Mouse (Mus musculus) liver, embryonic 13.5 days (tissue): ENCODE measurements around the gene St6galnac3. TPM values are rescaled to one million over a fixed set of nuclear protein-coding genes. Genes with fewer than 3 reads are reported as not detected.

Source experiments
- ATAC-seq: fragments of 200-750 bp; cut with Nextera tagmentation; 2 replicates; pipeline ENCODE4 v1.8.0; 2017; ENCODE audit warnings: low read depth, mild to moderate bottlenecking, moderate number of reproducible peaks, moderate library complexity
- DNase-seq: peaks from one replicate; pipeline ENCODE4 v3.0.0; 2022
- H3K27ac ChIP-seq: fragments of 300-500 bp; sonication (generic); 2 replicates; pipeline ENCODE4 v1.5.1; 2015; ENCODE audit warnings: moderate library complexity, mild to moderate bottlenecking, inconsistent platforms
- H3K27me3 ChIP-seq: fragments of 300-500 bp; sonication (generic); 2 replicates; pipeline ENCODE4 v1.6.1; 2015; ENCODE audit warnings: mild to moderate bottlenecking, inconsistent platforms
- H3K36me3 ChIP-seq: fragments of 300-500 bp; sonication (generic); 2 replicates; pipeline ENCODE4 v1.6.1; 2015; ENCODE audit warnings: mild to moderate bottlenecking, inconsistent platforms
- H3K4me1 ChIP-seq: fragments of 300-500 bp; sonication (generic); replicated peaks from 2 replicates; pipeline ENCODE4 v1.6.1; 2015; ENCODE audit warnings: inconsistent platforms
- H3K4me2 ChIP-seq: fragments of 300-500 bp; sonication (generic); 2 replicates; pipeline ENCODE4 v1.6.1; 2015; ENCODE audit warnings: inconsistent platforms, mild to moderate bottlenecking, moderate library complexity
- H3K4me3 ChIP-seq: fragments of 300-500 bp; sonication (generic); replicated peaks from 2 replicates; pipeline ENCODE4 v1.5.1; 2015; ENCODE audit warnings: mild to moderate bottlenecking, inconsistent platforms
- H3K9ac ChIP-seq: fragments of 300-500 bp; sonication (generic); 2 replicates; pipeline ENCODE4 v1.6.1; 2015; ENCODE audit warnings: mild to moderate bottlenecking, inconsistent platforms
- H3K9me3 ChIP-seq: fragments of 300-500 bp; sonication (generic); replicated peaks from 2 replicates; pipeline ENCODE4 v1.6.1; 2016; ENCODE audit warnings: inconsistent platforms
- WGBS: fragments of 180-500 bp; shearing (Covaris S2); methylation state at CpG from one replicate; pipeline ENCODE4 v1.1.7; 2015; ENCODE audit not compliant: insufficient replicate concordance; 5-methylcytosine and 5-hydroxymethylcytosine counted together
- polyA plus RNA-seq: library from polyadenylated mRNA; unstranded; fragments of >200 nt; fragmentation: Nextera tagmentation; extraction: Ambion mirVana; gene quantifications from 2 replicates; pipeline ENCODE4 v1.2.1, GENCODE M21; 2015

St6galnac3 gene
- polyA plus RNA-seq, 1 experiment from 2014 or later: 8.3 TPM

DNA sequence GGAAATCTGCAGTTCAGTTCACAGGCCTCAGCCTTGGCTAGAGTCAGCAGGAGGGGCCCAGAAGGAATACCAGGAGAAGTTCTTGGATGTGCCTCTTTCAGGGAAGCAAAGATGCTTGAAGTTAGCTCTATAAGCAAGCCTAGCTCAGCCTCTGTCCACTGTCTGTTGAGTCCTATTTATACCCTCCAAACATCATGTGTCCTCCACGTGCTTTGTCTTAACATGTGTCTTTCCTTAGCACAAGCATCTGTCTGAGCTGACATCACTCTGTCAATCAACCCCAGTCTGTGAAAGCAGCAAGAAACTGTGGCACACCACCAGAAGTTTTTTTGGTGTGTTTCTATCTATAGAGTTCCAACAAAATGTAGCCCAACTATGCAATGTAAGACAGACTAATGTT, 26.5 kb upstream of the St6galnac3 start:
- Histone ChIP-seq H3K4me2 (no peak overlapping the region), H3K36me3 (no peaks in the 10 kb centered on the region), H3K9me3 (no peaks in the 10 kb centered on the region), H3K9ac (no peak overlapping the region), H3K27ac (no peak overlapping the region), H3K27me3 (no peaks in the 10 kb centered on the region), H3K4me3 (no peak overlapping the region), H3K4me1 (peaks cover 6% of the 10 kb centered on the region; the same call in 1 of the 2 replicates)
- ATAC-seq: no peak
- DNase-seq: no peak
- 27% methylated on average over 1 of the region's 1 CpGs for WGBS

DNA sequence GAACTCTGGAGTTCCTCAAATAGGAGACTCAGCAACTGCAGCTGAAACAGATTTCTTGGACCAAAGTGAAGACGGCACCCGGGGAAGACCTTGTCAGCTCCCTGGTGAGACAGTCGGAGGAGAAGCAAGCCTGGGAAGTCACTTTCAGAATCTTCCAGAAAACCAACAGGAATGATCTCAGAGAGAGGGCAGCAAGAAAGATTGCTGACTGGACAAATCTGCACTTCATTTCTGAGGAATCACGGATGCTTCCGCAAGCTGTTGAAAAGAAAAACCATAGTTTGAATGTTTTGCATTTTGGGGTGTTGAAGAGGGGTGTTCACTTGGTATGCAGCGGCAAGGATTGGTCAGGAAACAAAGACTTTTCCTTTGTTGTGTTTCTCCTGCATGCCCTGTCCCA, 24.4 kb upstream of the St6galnac3 start:
- Histone ChIP-seq H3K4me1 (peaks cover 6% of the 10 kb centered on the region; the same call in 1 of the 2 replicates), H3K9me3 (no peaks in the 10 kb centered on the region), H3K4me3 (no peak overlapping the region), H3K36me3 (no peaks in the 10 kb centered on the region), H3K4me2 (no peak overlapping the region), H3K9ac (no peak overlapping the region), H3K27me3 (no peaks in the 10 kb centered on the region), H3K27ac (no peak overlapping the region)
- WGBS: 78% methylated on average over 6 of the region's 6 CpGs
- DNase-seq (no peak), ATAC-seq (no peak)

DNA sequence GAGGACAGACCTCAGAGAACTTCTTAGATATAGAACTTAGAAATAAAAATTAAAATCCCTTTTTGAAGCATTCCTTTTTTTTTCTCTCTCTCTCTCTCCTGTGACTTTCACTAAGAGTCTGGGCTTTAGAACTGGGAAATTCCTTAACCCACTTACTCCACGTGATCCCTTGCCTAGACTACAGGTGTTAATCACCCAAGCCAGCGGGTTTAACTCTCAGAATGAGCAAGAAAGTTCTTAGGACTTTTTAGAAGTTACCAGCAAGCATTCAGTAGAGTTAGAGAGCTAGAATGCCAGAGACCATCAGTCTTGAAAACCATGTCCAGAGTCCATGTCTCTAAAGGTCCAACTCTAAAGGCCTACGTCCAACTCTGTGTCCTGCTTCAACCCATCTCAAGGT, 23.3 kb upstream of the St6galnac3 start:
- Histone ChIP-seq H3K4me3 (no peak overlapping the region), H3K27me3 (no peaks in the 10 kb centered on the region), H3K4me2 (no peak overlapping the region), H3K9ac (no peak overlapping the region), H3K27ac (no peak overlapping the region), H3K36me3 (no peaks in the 10 kb centered on the region), H3K9me3 (no peaks in the 10 kb centered on the region), H3K4me1 (peaks cover 6% of the 10 kb centered on the region; the same call in 1 of the 2 replicates)
- DNase-seq: no peak
- no peak for ATAC-seq
- WGBS: 78% methylated on average over 3 of the region's 3 CpGs

DNA sequence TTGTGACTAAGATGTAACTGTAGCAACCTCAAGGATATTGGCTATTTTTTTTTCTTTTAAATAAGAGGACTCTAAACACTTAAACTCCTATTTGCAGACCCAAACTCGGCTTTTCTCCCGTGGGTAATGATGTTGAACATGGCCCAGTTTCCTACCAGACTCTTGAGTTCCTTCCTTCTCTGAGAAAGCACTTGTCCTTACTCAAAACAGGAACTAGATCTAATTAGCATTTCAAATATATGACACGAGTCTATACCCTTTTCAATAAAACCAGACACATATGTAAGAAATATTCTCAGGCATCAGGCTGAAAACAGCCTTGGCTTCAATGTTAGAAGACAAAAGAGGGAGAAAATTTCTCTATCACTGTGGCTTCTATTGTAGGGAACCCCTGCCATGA, 20.1 kb upstream of the St6galnac3 start:
- Histone ChIP-seq H3K36me3 (no peaks in the 10 kb centered on the region), H3K4me1 (peaks cover 17% of the 10 kb centered on the region), H3K9me3 (no peaks in the 10 kb centered on the region), H3K27me3 (no peaks in the 10 kb centered on the region), H3K4me3 (no peak overlapping the region), H3K4me2 (no peak overlapping the region), H3K9ac (no peak overlapping the region), H3K27ac (no peak overlapping the region)
- ATAC-seq: no peak
- WGBS: 27% methylated on average over 3 of the region's 3 CpGs
- no peak for DNase-seq

DNA sequence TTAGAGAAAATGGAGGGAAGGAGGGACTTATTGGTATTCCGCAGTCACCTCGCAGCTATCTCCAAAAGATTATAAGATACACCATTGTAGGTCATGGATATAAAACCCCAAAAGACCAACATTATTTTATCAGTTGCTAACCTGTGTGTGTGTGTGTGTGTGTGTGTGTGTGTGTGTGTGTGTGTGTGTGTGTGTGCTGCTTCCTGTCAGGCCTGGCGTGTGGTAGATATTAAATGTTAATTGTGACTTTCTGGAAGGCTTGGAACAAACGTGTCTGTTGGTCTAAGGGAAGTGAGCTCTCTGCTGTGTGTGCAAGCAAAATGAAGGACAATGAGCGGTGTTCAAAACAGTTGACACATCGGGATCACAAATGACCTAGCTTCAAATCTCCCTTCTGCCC, 19.5 kb upstream of the St6galnac3 start:
- no peaks in the 10 kb centered on the region for H3K27me3 ChIP-seq
- WGBS: 65% methylated on average over 6 of the region's 6 CpGs
- H3K4me2 ChIP-seq: no peak overlapping the region
- DNase-seq (no peak), ATAC-seq (no peak)
- H3K4me3 ChIP-seq: no peak overlapping the region
- H3K27ac ChIP-seq: no peak overlapping the region
- H3K9me3 ChIP-seq: no peaks in the 10 kb centered on the region
- H3K9ac ChIP-seq: no peak overlapping the region
- peaks cover 17% of the 10 kb centered on the region for H3K4me1 ChIP-seq
- H3K36me3 ChIP-seq: no peaks in the 10 kb centered on the region

DNA sequence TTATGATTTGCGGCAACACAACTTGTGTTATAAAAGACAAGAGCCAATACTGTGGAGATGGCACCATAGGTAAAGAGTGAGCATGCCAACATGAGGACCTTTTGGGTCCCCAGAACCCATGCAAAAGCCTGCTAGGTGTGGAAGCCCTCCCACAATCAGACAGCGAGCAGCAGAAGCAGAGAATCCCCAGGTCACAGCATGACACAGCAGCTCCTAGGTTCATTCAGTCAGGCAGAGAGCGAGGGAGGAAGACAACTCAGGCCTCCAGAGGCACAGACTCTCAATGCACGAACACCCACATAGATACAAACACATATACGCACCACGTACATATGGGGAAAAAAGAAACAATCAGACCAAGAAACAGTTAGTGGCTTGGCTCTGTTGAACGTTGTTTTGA, 16.8 kb upstream of the St6galnac3 start:
- no peaks in the 10 kb centered on the region for H3K9me3 ChIP-seq
- H3K36me3 ChIP-seq: no peaks in the 10 kb centered on the region
- peaks cover 30% of the 10 kb centered on the region for H3K4me1 ChIP-seq
- 0 out of 2 replicates have a peak overlapping the region, but pooled peaks have one; percentile 26 for H3K9ac ChIP-seq
- no peaks in the 10 kb centered on the region for H3K27me3 ChIP-seq
- DNase-seq: no peak
- no peak overlapping the region for H3K4me2 ChIP-seq
- no peak overlapping the region for H3K4me3 ChIP-seq
- peak overlapping the region; percentile 54; the same call in 1 of the 2 replicates for H3K27ac ChIP-seq
- ATAC-seq: peak; percentile 73
- 72% methylated on average over 7 of the region's 7 CpGs for WGBS

DNA sequence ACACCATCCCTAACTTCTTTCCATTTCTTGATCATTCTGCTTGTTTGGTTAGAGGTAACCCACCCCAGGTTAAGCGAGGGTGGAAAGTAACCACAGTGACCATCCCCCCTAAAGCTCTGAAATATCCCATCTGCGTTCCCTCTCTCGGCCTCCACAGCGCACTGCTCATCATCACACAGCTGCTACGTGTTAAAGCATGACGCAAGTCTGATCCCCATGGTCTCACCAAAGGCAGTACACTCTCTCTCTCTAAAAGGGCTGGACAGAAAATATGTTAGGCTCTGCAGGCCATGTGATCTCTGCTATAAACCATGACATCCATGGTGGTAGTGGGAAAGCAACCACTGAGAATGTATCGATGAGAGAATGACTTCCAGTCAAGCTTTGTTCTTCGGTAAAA, 14.4 kb upstream of the St6galnac3 start:
- ATAC-seq: no peak

DNA sequence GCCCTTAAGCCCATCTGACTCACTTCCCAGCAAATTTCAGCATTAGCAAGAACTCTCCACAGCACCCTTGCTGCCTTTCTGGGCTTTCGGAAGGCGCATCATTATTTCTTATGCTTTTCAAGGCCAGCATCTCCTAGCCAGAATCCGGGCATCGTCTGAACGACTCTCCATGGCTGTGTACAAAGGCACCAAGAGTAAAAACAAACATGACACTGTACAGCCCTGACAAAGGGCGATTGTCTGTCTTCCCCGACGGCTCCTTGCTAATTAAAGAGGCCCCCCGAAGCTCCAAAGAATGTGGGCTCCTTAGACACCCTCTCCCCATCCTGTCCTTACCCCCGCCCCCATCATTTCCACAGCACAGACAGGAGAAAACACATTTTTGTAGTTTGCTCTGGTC, 13.4 kb upstream of the St6galnac3 start:
- DNase-seq (no peak), ATAC-seq (no peak)
- 82% methylated on average over 10 of the region's 10 CpGs for WGBS
- no peaks in the 10 kb centered on the region for H3K36me3 ChIP-seq
- no peak overlapping the region for H3K4me3 ChIP-seq
- H3K27ac ChIP-seq: no peak overlapping the region
- no peaks in the 10 kb centered on the region for H3K9me3 ChIP-seq
- H3K27me3 ChIP-seq: 0 out of 2 replicates have a peak, but pooled peaks cover 3% of the 10 kb centered on the region
- no peak overlapping the region for H3K4me2 ChIP-seq
- peaks cover 61% of the 10 kb centered on the region for H3K4me1 ChIP-seq
- H3K9ac ChIP-seq: no peak overlapping the region

More for the DNA sequence above, 14.4 kb upstream of the St6galnac3 start:
- Histone ChIP-seq H3K4me2 (no peak overlapping the region), H3K9me3 (no peaks in the 10 kb centered on the region), H3K27me3 (0 out of 2 replicates have a peak, but pooled peaks cover 3% of the 10 kb centered on the region), H3K4me3 (no peak overlapping the region), H3K4me1 (peaks cover 53% of the 10 kb centered on the region), H3K9ac (no peak overlapping the region), H3K36me3 (no peaks in the 10 kb centered on the region), H3K27ac (no peak overlapping the region)
- 83% methylated on average over 8 of the region's 8 CpGs for WGBS
- DNase-seq: no peak

DNA sequence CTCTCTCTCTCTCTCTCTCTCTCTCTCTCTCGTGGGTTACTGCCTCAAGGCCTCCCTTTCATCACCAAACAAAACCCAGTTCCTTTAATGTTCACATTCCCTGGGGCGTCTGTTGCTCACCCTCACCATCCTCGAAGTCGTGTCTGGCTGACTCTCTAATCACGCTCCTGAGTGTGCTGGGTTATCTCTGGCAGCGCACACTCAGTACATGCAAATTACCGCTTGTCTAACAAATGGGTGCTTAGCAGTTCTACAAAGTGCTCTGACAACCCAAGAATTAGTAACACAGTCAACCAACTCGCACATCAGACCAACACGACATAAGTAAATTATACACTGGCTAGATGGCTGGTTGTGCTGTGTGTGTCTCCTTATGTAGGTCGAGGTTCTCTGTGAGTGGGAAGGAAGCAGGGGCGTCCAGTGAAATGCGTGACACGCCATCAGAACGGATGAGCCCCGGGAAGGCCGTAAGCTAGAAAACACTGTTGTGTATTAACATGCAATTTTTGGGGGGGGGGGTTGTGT, 11.8 kb upstream of the St6galnac3 start:
- H3K9ac ChIP-seq: peak overlapping the region; percentile 26; the same call in 1 of the 2 replicates
- no peaks in the 10 kb centered on the region for H3K36me3 ChIP-seq
- H3K27ac ChIP-seq: peak overlapping the region; percentile 40; the same call in 1 of the 2 replicates
- 59% methylated on average over 16 of the region's 16 CpGs for WGBS
- no peak overlapping the region for H3K4me2 ChIP-seq
- 0 out of 2 replicates have a peak, but pooled peaks cover 3% of the 10 kb centered on the region for H3K27me3 ChIP-seq
- DNase-seq (no peak), ATAC-seq (no peak)
- H3K9me3 ChIP-seq: no peaks in the 10 kb centered on the region
- H3K4me3 ChIP-seq: no peak overlapping the region
- peaks cover 55% of the 10 kb centered on the region for H3K4me1 ChIP-seq

DNA sequence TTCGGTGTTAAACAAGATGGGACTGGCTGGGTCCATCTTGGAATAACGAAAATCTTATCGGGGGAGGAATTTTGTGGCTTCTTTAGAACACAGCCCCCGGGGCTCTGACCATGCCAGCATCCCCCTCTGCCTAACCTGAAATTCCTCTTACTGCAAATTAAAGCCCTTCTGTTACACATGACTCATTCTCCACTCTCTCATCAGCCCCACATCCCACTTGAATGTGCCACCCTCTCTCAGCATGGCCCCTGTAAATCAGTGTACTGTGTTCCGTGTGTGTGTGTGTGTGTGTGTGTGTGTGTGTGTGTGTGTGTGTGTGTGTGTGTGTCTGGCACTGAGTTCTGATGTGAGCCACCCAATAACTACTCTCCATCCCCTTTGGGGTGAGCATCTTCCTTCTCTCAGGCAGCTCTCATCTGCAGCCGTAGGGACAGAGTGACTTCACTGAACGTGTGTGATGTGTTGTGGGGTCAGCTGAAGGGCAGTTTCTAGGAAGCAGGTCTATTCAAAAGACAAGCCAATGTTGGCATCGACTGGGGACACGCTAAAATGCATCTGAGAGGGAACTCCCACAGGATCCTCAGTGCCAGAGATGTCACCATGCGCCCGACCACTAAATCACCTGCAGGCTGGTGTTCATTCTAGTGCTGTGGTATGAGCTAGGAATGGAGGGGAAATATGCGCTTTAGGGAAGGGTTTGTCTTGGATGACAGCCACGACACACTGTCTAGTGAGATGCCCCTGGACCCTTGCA, 11.0 kb upstream of the St6galnac3 start:
- H3K36me3 ChIP-seq: no peaks in the 10 kb centered on the region
- H3K4me3 ChIP-seq: no peak overlapping the region
- DNase-seq (no peak), ATAC-seq (no peak)
- no peaks in the 10 kb centered on the region for H3K9me3 ChIP-seq
- H3K27me3 ChIP-seq: peaks cover 3% of the 10 kb centered on the region; the same call in 1 of the 2 replicates
- peak overlapping the region; percentile 26; the same call in 1 of the 2 replicates for H3K9ac ChIP-seq
- peaks cover 51% of the 10 kb centered on the region for H3K4me1 ChIP-seq
- WGBS: 76% methylated on average over 13 of the region's 13 CpGs
- H3K27ac ChIP-seq: peak overlapping the region; percentile 87
- H3K4me2 ChIP-seq: no peak overlapping the region

DNA sequence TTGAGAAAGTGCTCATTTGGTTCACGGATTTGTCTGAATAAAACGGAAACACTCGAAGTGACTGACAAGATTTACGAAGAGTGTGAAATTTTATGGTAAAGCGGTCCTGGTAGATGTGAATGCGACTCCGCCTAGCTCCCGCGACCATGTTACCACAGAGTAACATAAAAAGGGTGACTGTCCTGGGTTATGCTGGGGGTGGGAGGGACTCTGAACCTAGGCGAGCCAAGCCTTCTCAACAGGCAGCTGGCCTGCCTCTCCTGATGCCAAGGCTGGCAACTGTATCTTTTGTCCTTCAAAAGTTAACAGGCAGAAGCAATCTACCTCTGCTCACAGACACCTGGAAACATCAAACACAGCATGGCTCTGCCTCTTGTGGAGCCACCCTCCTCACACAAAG, 9.8 kb upstream of the St6galnac3 start:
- H3K4me3 ChIP-seq: no peak overlapping the region
- H3K27ac ChIP-seq: peak overlapping the region; percentile 87
- H3K36me3 ChIP-seq: no peaks in the 10 kb centered on the region
- WGBS: 77% methylated on average over 10 of the region's 10 CpGs
- H3K27me3 ChIP-seq: peaks cover 4% of the 10 kb centered on the region; the same call in 1 of the 2 replicates
- ATAC-seq (no peak), DNase-seq (no peak)
- no peak overlapping the region for H3K4me2 ChIP-seq
- H3K9me3 ChIP-seq: no peaks in the 10 kb centered on the region
- H3K9ac ChIP-seq: peak overlapping the region; percentile 22; the same call in 1 of the 2 replicates
- H3K4me1 ChIP-seq: peaks cover 51% of the 10 kb centered on the region
